Mouse (Mus musculus): ENCODE measurements around the gene Nbea. TPM values are rescaled to one million over a fixed set of nuclear protein-coding genes. Genes with fewer than 3 reads are reported as not detected.

Nbea gene
- total RNA-seq (2021) = 10 to 100 TPM; 30.8 to 31.9 TPM

- DNase-seq = peak; percentile 90
Measured at GRCm38 (mm10) chr3:56183159-56184133, at the start of gene Nbea. Nbea (minus strand) TSS chr3:56183701.

- no peak for DNase-seq
Measured at GRCm38 (mm10) chr3:56229283-56229682, 45.8 kb upstream of the Nbea start.

GRCm38 (mm10) chr3:56215989-56216388 lies 32.5 kb upstream of the Nbea start:
- DNase-seq = no peak

GRCm38 (mm10) chr3:56203968-56204367 lies 20.5 kb upstream of the Nbea start:
- DNase-seq = no peak

- no peak for DNase-seq
Measured at GRCm38 (mm10) chr3:56188238-56188637, 4.7 kb upstream of the Nbea start.

- DNase-seq = no peak
Measured at GRCm38 (mm10) chr3:56187131-56187779, 3.8 kb upstream of the Nbea start.

GRCm38 (mm10) chr3:56182371-56183158 lies 936 bp downstream of the Nbea start:
- DNase-seq = peak; percentile 36

GRCm38 (mm10) chr3:56181991-56182370 lies 1.5 kb downstream of the Nbea start:
- no peak for DNase-seq

- DNase-seq = no peak
Measured at GRCm38 (mm10) chr3:56181025-56181424, 2.5 kb downstream of the Nbea start.

- no peak for DNase-seq
Measured at GRCm38 (mm10) chr3:56157864-56158263, 25.6 kb downstream of the Nbea start.

- no peak for DNase-seq
Measured at GRCm38 (mm10) chr3:56126674-56127073, 56.8 kb downstream of the Nbea start.

- no peak for DNase-seq
Measured at GRCm38 (mm10) chr3:56116647-56117046, 66.9 kb downstream of the Nbea start.

GRCm38 (mm10) chr3:56108101-56108500 lies 75.4 kb downstream of the Nbea start:
- no peak for DNase-seq

GRCm38 (mm10) chr3:56097105-56097504 lies 86.4 kb downstream of the Nbea start:
- no peak for DNase-seq

- DNase-seq = no peak
Measured at GRCm38 (mm10) chr3:56079015-56079612, 104.4 kb downstream of the Nbea start.

- DNase-seq = peak; percentile 49
Measured at GRCm38 (mm10) chr3:56067849-56068248, 115.7 kb downstream of the Nbea start.

GRCm38 (mm10) chr3:56066360-56067040 lies 117.0 kb downstream of the Nbea start:
- no peak for DNase-seq

GRCm38 (mm10) chr3:56065234-56065633 lies 118.3 kb downstream of the Nbea start:
- no peak for DNase-seq

GRCm38 (mm10) chr3:56045659-56046336 lies 137.7 kb downstream of the Nbea start:
- no peak for DNase-seq

- no peak for DNase-seq
Measured at GRCm38 (mm10) chr3:56043091-56043490, 140.4 kb downstream of the Nbea start.

- no peak for DNase-seq
Measured at GRCm38 (mm10) chr3:56039494-56039893, 144.0 kb downstream of the Nbea start.
